Mouse (Mus musculus) MEL (cell line): ENCODE measurements around the gene Gm20388.

ENCODE experiments used
- CTCF ChIP-seq, 3 experiments: IDR thresholded peaks in 2 of 3; conservative IDR thresholded peaks in 1 of 3; 2 replicates each; pipeline ENCODE4 v1.5.1; 2011 to 2012; ENCODE audit warnings: low read length in 3 of 3, low read depth in 2 of 3, mild to moderate bottlenecking in 2 of 3, improper control_type of control experiment in 1 of 3, inconsistent platforms in 1 of 3, mixed read lengths in 1 of 3, moderate library complexity in 1 of 3; ENCODE audit not compliant: control insufficient read depth in 1 of 3, insufficient read depth in 1 of 3, poor library complexity in 1 of 3, severe bottlenecking in 1 of 3
- EP300 ChIP-seq, 2 experiments: IDR thresholded peaks; 2 replicates each; pipeline ENCODE4 v1.6.1; 2011; ENCODE audit warnings: improper control_type of control experiment in 2 of 2, low read length in 2 of 2, low read depth in 1 of 2, mild to moderate bottlenecking in 1 of 2
- JUND ChIP-seq: IDR thresholded peaks from 2 replicates; pipeline ENCODE4 v1.6.1; 2011; ENCODE audit warnings: low read depth, mild to moderate bottlenecking, improper control_type of control experiment, low read length
- NRF1 ChIP-seq: IDR thresholded peaks from 2 replicates; pipeline ENCODE4 v1.6.1; 2014; ENCODE audit warnings: low read depth, mild to moderate bottlenecking, inconsistent platforms, low read length, improper control_type of control experiment, moderate library complexity; ENCODE audit not compliant: poor library complexity, insufficient read depth, severe bottlenecking
- POLR2A ChIP-seq, 2 experiments: IDR thresholded peaks; 2 replicates each; pipeline ENCODE4 v1.6.1; 2011 to 2012; ENCODE audit warnings: low read length in 2 of 2, mild to moderate bottlenecking in 2 of 2, control low read depth in 1 of 2, improper control_type of control experiment in 1 of 2, low read depth in 1 of 2, moderate library complexity in 1 of 2; ENCODE audit not compliant: control insufficient read depth in 1 of 2, insufficient read depth in 1 of 2, poor library complexity in 1 of 2
- USF1 ChIP-seq: IDR thresholded peaks from 2 replicates; pipeline ENCODE4 v1.6.1; 2014; ENCODE audit warnings: low read depth, mild to moderate bottlenecking, inconsistent platforms, low read length, improper control_type of control experiment, moderate library complexity
- ZMIZ1 ChIP-seq: IDR thresholded peaks from 2 replicates; pipeline ENCODE4 v1.6.1; 2012; ENCODE audit warnings: low read depth, mild to moderate bottlenecking, inconsistent platforms, low read length, improper control_type of control experiment, moderate library complexity

DNA sequence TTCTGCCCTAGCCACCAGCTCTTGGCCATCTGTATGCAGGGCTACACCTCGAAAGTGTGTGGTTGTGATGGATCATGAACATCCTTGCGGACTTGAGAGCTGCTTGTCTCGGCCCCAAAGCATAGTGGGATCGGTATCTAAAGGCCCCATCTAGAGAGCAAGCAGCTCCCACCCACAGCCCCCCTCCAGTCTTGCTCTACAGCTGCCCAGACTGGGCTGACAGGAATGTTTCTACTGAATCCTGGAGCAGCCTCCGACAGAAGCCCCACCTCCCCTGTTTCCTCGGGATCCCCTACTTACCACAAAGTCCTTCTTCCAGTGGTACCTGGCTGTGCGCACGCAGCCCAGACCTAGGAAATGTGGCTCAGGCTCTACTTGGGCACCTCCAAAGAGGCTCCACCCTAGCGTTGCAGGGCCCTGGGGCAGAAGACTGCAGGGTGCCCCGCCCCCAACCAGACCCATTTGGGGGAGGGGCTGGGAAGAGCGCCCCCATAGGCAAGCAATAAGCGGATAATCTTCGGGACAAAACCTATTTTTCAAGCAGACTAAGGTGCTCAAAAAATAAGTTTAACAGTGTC is 3247.3 kb downstream of the Gm20388 start, which contains the start of gene Sult5a1:
- no peak for TF ChIP-seq USF1
- TF ChIP-seq EP300 (IDR thresholded peaks at IDR 0.05; ENCODE audit: low read depth in 1 of 2, low read length in 2 of 2) = no peak
- no peak for TF ChIP-seq JUND
- no peak for TF ChIP-seq CTCF (IDR thresholded peaks at IDR 0.05 in 2 of 3, conservative IDR thresholded peaks at IDR 0.05 in 1 of 3; ENCODE audit: control insufficient read depth in 1 of 3, insufficient read depth in 1 of 3, low read depth in 2 of 3, low read length in 3 of 3, poor library complexity in 1 of 3, severe bottlenecking in 1 of 3)
- TF ChIP-seq NRF1 = no peak
- no peak for TF ChIP-seq ZMIZ1
- no peak for TF ChIP-seq POLR2A (IDR thresholded peaks at IDR 0.05; ENCODE audit: control insufficient read depth in 1 of 2, insufficient read depth in 1 of 2, low read depth in 1 of 2, low read length in 2 of 2, poor library complexity in 1 of 2)
